Mouse (Mus musculus) E14TG2a.4 (cell line): ENCODE results near the gene Sbk1.
A peak's percentile ranks its signal among the peaks of the same experiment; 100 is the strongest.
"Not testable (repeated sequence)": the region's sequence is repeated elsewhere in the genome, so short reads cannot be mapped to it uniquely, and the experiment has no call there.

ENCODE experiments used
- H3K27me3 ChIP-seq: 2 replicates; pipeline ENCODE4 v1.6.1; 2014; ENCODE audit warnings: low read length, control low read depth; ENCODE audit not compliant: insufficient read depth
- H3K36me3 ChIP-seq: 2 replicates; pipeline ENCODE4 v1.6.1; 2014; ENCODE audit warnings: low read length, control low read depth; ENCODE audit not compliant: insufficient read depth
- H3K4me1 ChIP-seq: replicated peaks from 2 replicates; pipeline ENCODE4 v1.6.1; 2014; ENCODE audit warnings: low read depth, low read length, control low read depth
- H3K4me3 ChIP-seq: replicated peaks from 2 replicates; pipeline ENCODE4 v1.5.1; 2014; ENCODE audit warnings: mild to moderate bottlenecking, low read length
- H3K9me3 ChIP-seq: 2 replicates; pipeline ENCODE4 v1.6.1; 2014; ENCODE audit warnings: low read length, control low read depth
- CTCF ChIP-seq: conservative IDR thresholded peaks from 2 replicates; pipeline ENCODE4 v1.5.1; 2014; ENCODE audit warnings: low read length
- NANOG ChIP-seq: IDR thresholded peaks from 2 replicates; pipeline ENCODE4 v1.6.1; 2014; ENCODE audit warnings: borderline replicate concordance, low read length, mixed read lengths
- POU5F1 ChIP-seq: IDR thresholded peaks from 2 replicates; pipeline ENCODE4 v1.6.1; 2014; ENCODE audit warnings: low read length, borderline replicate concordance

Gene Sbk1

DNA sequence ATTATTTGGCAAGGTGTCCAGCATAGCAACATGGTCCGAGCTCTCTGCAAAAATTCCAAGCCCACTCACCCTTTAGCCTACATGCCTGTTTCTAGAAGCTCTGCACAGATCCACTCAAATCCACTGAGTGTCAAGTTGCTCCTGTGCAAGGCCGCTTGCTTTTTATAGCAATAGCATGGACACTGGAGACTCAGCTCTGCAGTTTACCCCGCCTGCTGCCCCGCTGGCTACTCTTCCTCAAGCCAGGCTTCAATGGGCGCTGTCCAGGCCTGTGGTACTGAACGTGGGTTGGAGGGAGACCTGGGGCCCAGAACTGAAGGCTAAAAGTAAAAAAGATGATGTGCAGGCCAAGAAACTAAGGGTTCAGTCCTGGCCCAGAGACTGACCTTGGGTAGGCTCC, 8.3 kb downstream of the Sbk1 start:
- Histone ChIP-seq H3K9me3 (no peaks in the 10 kb centered on the region), H3K4me3 (no peak overlapping the region), H3K27me3 (no peaks in the 10 kb centered on the region), H3K36me3 (peaks cover 95% of the 10 kb centered on the region), H3K4me1 (peaks cover 98% of the 10 kb centered on the region)
- no peak for TF ChIP-seq NANOG
- no peak for TF ChIP-seq POU5F1
- no peak for TF ChIP-seq CTCF

DNA sequence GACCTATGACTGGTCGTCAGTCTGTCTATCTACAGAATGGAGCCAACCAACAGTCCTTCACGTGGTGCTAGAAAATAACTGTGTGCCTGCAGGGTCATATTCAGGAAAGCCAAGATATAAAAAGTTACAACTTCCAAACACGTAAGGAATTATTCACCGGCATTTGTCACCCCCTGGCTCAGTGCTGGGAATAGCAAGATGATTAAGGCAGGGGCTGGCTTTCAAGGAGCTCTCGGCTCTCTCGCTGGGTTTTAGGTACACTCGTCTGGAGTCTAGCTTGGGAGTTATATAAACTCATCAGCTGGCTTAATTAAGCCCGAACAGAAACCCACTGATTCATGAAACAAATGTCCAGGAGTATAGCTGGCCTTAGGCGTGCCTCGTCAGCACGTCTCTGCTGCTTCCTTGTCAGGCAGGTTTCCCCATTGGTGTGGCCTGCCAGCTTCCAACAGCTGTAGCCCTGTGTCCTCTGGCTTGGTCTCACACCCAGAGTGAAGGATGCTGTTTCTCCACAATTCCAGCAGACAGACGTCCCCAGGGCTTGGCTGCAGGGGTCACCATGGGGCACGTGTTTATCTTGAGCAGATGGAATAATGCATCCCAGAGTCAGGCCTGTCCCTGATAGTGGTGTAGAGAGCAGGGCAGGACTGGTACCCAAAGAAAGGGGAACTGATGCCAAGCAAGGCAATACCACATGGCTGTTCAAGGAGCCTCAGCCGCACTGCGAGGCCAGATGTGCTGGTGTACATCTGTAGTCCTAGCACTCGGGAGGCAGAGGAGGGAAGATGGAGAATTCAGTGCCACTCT, 9.7 kb downstream of the Sbk1 start:
- H3K4me3 ChIP-seq = no peak overlapping the region
- H3K4me1 ChIP-seq = peaks cover 98% of the 10 kb centered on the region
- no peaks in the 10 kb centered on the region for H3K9me3 ChIP-seq
- H3K27me3 ChIP-seq = no peaks in the 10 kb centered on the region
- H3K36me3 ChIP-seq = peaks cover 95% of the 10 kb centered on the region
- TF ChIP-seq POU5F1 (no peak), NANOG (no peak), CTCF (no peak)

DNA sequence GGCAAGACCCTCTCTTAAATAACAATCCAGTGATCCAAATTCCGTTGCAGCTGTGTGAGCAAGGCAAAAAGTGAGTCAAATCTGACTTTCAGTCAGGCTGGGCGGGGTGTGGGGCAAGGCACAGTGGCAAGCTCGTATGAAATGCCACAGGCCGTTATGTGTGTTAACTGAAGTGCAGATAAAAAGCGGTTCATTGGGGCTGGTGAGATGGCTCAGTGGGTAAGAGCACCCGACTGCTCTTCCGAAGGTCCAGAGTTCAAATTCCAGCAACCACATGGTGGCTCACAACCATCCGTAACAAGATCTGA, 10.2 kb downstream of the Sbk1 start:
- H3K4me3 ChIP-seq, H3K27me3 ChIP-seq, H3K9me3 ChIP-seq: not testable (repeated sequence)
- Histone ChIP-seq H3K36me3 (peaks cover 90% of the 10 kb centered on the region), H3K4me1 (peaks cover 98% of the 10 kb centered on the region)

DNA sequence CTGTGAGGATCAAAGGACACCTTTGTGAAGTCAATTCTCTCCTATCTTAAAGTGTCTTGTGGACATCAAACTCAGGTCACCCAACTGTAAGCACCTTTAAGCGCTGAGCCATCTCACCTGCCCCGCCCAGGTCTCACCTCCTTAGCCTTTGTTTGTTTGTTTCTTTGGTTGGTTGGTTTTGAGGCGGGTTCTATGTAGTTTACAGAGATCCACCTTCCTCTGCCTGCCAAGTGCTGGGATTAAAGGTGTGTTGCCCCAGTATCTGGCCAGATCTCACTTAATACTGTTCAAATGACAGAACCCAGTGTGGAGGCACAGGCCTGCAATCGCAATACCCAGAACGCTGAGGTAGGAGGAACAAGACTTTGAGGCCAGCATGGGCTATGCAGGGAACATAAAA, 11.6 kb downstream of the Sbk1 start:
- TF ChIP-seq NANOG = no peak
- TF ChIP-seq POU5F1 = no peak
- TF ChIP-seq CTCF = no peak
- H3K9me3 ChIP-seq = no peaks in the 10 kb centered on the region
- H3K27me3 ChIP-seq = no peaks in the 10 kb centered on the region
- H3K36me3 ChIP-seq = peaks cover 83% of the 10 kb centered on the region
- 0 out of 2 replicates have a peak overlapping the region, but pooled peaks have one; percentile 10 for H3K4me3 ChIP-seq
- H3K4me1 ChIP-seq = peaks cover 98% of the 10 kb centered on the region

DNA sequence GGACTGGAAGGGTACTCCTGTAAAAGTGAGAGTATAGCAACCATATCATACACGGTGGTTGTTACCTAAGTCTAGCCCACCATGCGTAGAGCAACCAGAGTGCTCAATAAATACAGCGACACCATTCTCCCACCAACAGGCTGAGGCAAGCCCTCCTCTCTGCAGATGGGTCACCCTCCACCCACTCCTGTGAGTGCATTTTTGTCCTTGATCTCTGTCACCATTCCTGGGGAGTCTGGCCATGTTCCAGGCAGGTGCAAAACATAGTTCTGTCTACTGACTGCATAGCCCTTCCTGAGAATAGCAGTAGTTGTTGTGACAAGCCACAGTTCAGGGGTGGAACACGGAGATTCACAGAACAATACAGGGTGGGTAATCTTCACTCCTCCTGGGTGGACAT, 12.0 kb downstream of the Sbk1 start:
- Histone ChIP-seq H3K9me3 (no peaks in the 10 kb centered on the region), H3K36me3 (peaks cover 83% of the 10 kb centered on the region), H3K4me3 (peak overlapping the region; percentile 29; the same call in 1 of the 2 replicates), H3K4me1 (peaks cover 98% of the 10 kb centered on the region), H3K27me3 (no peaks in the 10 kb centered on the region)
- TF ChIP-seq NANOG (no peak), POU5F1 (no peak), CTCF (no peak)

DNA sequence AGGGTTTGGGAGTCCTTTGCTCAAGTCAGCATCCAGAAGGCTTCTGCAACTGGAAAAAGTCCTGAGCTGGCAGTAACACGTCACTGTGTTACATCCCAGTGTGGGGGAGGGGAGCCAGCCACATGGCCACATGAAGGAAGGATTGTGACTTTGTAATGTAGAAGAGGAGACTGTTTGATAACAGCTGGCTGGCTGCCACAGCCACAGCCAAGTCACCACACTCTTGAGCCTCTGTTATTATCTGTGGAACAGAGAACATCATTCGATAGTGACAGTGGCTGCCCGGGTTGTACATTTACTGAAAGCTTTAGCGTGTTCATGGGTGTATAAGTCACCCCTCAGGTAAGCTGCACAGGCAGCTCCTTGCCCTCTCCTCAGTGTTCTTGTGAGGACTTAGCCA, 12.4 kb downstream of the Sbk1 start:
- Histone ChIP-seq H3K4me3 (peak overlapping the region; percentile 29; the same call in 1 of the 2 replicates), H3K36me3 (peaks cover 83% of the 10 kb centered on the region), H3K27me3 (no peaks in the 10 kb centered on the region), H3K9me3 (no peaks in the 10 kb centered on the region), H3K4me1 (peaks cover 98% of the 10 kb centered on the region)
- no peak for TF ChIP-seq POU5F1
- TF ChIP-seq CTCF = no peak
- TF ChIP-seq NANOG = no peak

DNA sequence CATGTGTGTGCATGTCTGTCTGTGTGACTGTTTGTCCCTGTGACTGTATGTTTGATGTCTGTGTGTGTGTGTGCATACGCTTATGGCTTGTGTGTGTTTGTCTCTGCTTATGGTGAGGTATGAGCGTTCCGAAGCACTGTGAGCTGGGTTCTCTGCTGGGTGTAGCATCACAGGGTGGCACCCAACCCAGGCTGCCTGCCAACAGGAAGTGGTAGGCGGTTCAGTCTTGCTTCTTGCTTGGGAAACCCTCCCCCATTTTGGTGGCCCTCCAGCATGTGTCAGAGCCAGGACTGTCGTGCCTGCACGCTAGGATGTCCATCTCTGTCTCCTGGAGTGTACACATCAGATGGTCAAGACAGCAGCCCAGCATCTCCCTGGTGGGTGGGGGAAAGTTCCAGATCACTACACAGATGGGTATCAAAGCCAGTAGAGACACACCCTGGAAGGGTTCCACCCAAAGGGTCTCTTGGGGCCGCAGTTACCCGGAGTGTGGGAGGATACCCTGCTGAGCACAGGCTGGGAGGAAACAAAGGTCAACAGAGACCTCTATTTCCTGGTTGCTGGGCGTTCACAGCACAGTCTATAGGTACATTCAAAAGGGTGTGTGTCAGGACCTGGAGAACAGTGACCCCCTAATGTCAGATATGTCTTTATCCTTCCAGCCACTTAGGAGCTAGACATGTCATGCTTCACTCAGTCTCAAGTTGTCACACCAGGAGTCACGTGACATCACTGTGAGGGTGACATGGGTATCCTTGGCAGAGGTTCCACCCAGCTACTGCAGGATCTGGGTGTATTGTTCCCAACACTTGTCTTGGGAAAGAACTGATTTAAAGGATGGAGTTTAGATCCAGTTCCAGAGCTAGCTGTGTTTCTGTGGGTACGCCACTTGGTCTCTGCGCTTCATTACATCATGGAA, 13.1 kb downstream of the Sbk1 start:
- TF ChIP-seq POU5F1 (no peak), NANOG (no peak), CTCF (no peak)
- Histone ChIP-seq H3K4me3 (peak overlapping the region; percentile 29), H3K36me3 (peaks cover 85% of the 10 kb centered on the region), H3K9me3 (no peaks in the 10 kb centered on the region), H3K4me1 (peaks cover 98% of the 10 kb centered on the region), H3K27me3 (peaks cover 4% of the 10 kb centered on the region; the same call in 1 of the 2 replicates)

DNA sequence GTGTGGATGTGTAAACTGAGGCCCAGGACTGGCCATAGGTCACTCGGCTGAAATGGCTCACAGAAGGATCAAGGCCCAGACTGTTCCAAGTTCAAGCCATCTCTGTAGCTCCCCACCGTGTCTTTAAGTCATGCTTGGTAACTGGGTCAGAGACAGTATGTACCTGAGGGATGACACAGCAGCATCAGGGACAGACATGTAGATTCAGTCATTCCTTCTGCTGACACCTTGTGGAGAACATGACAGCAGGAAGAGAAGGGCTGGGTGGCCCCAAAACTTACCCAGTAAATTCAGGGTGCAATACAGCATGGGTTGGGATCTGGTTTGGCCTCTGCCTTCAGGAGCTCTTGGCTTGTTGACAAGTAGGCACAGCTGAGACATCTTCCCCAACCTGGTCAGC, 13.9 kb downstream of the Sbk1 start:
- Histone ChIP-seq H3K36me3 (peaks cover 85% of the 10 kb centered on the region), H3K4me3 (no peak overlapping the region), H3K4me1 (peaks cover 95% of the 10 kb centered on the region), H3K9me3 (no peaks in the 10 kb centered on the region), H3K27me3 (peaks cover 11% of the 10 kb centered on the region)
- no peak for TF ChIP-seq NANOG
- TF ChIP-seq CTCF = no peak
- TF ChIP-seq POU5F1 = no peak

DNA sequence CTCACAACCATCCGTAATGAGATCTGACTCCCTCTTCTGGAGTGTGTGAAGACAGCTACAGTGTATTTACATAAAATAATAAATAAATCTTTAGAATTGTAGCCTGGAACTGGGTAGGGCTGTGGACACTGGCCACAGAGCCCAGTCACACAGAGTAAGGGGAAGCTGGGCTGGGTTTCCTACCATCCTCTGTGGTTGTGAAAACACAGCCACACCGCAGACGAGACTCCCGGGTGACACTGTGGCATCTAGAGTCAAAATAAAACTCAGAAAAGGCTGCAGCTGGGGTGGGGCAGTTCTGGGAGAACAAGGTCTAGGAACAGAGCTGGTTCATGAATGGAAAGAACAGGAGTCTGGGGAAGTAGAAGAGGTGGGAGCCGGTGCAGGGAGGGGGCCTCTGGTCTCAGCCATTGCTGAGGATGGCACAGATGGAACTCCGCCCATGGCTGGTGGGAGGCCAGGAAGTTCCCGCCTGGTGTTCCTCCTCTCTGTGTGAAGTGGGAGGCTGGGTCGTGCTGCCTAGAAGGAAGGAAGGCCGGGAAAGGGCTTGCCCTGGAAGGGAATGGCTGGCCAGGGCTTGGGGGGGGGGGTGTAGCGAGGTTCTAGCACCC, 15.2 kb downstream of the Sbk1 start:
- H3K9me3 ChIP-seq = no peaks in the 10 kb centered on the region
- H3K4me3 ChIP-seq = peak overlapping the region; percentile 23
- peaks cover 92% of the 10 kb centered on the region for H3K4me1 ChIP-seq
- TF ChIP-seq POU5F1 = no peak
- TF ChIP-seq NANOG = no peak
- no peak for TF ChIP-seq CTCF
- H3K36me3 ChIP-seq = peaks cover 84% of the 10 kb centered on the region
- peaks cover 24% of the 10 kb centered on the region for H3K27me3 ChIP-seq
